Mouse (Mus musculus): ENCODE results near the gene Nckap5l.
"Not testable (repeated sequence)": the region's sequence is repeated elsewhere in the genome, so short reads cannot be mapped to it uniquely, and the experiment has no call there.

Gene Nckap5l

GRCm38 (mm10) chr15:99469067-99469466 is 11.5 kb upstream of the Nckap5l start:
- DNase-seq (ENCODE audit: low read depth): peak; percentile 85

GRCm38 (mm10) chr15:99463194-99463593 is 5.6 kb upstream of the Nckap5l start:
- no peak for DNase-seq (ENCODE audit: low read depth)

- DNase-seq (ENCODE audit: low read depth): no peak
Measured at GRCm38 (mm10) chr15:99456963-99457605, 464 bp downstream of the Nckap5l start.

- DNase-seq (ENCODE audit: low read depth): no peak
Measured at GRCm38 (mm10) chr15:99456338-99456962, 1.1 kb downstream of the Nckap5l start.

GRCm38 (mm10) chr15:99455415-99455814 is 2.1 kb downstream of the Nckap5l start:
- no peak for DNase-seq (ENCODE audit: low read depth)

- DNase-seq (ENCODE audit: low read depth): no peak
Measured at GRCm38 (mm10) chr15:99454585-99455279, 2.8 kb downstream of the Nckap5l start.

GRCm38 (mm10) chr15:99453153-99453900 is 4.2 kb downstream of the Nckap5l start:
- DNase-seq (ENCODE audit: low read depth): no peak

GRCm38 (mm10) chr15:99449751-99450280 is 7.7 kb downstream of the Nckap5l start:
- DNase-seq (ENCODE audit: low read depth): no peak

- no peak for DNase-seq (ENCODE audit: low read depth)
Measured at GRCm38 (mm10) chr15:99449131-99449750, 8.3 kb downstream of the Nckap5l start.

GRCm38 (mm10) chr15:99446136-99446535 is 11.4 kb downstream of the Nckap5l start:
- DNase-seq (ENCODE audit: low read depth): not testable (repeated sequence)

GRCm38 (mm10) chr15:99445567-99445966 is 12.0 kb downstream of the Nckap5l start:
- no peak for DNase-seq (ENCODE audit: low read depth)

- no peak for DNase-seq (ENCODE audit: low read depth)
Measured at GRCm38 (mm10) chr15:99442358-99442757, 15.2 kb downstream of the Nckap5l start.

- no peak for DNase-seq (ENCODE audit: low read depth)
Measured at GRCm38 (mm10) chr15:99440816-99441457, 16.6 kb downstream of the Nckap5l start.

- no peak for DNase-seq (ENCODE audit: low read depth)
Measured at GRCm38 (mm10) chr15:99440112-99440815, 17.3 kb downstream of the Nckap5l start.

- DNase-seq (ENCODE audit: low read depth): no peak
Measured at GRCm38 (mm10) chr15:99438966-99439698, 18.4 kb downstream of the Nckap5l start.

- no peak for DNase-seq (ENCODE audit: low read depth)
Measured at GRCm38 (mm10) chr15:99433913-99434312, 23.6 kb downstream of the Nckap5l start.

GRCm38 (mm10) chr15:99433081-99433718 is 24.3 kb downstream of the Nckap5l start:
- DNase-seq (ENCODE audit: low read depth): no peak

GRCm38 (mm10) chr15:99431967-99432366 is 25.6 kb downstream of the Nckap5l start:
- DNase-seq (ENCODE audit: low read depth): no peak

- DNase-seq (ENCODE audit: low read depth): no peak
Measured at GRCm38 (mm10) chr15:99431504-99431903, 26.0 kb downstream of the Nckap5l start.
